Mouse (Mus musculus): ENCODE measurements around the gene Gm11127. TPM values are rescaled to one million over a fixed set of nuclear protein-coding genes. Genes with fewer than 3 reads are reported as not detected.
"Not testable (repeated sequence)": the region's sequence is repeated elsewhere in the genome, so short reads cannot be mapped to it uniquely, and the experiment has no call there.

Gm11127 gene
- polyA plus RNA-seq, 1 experiment from 2014 or later = not detected

DNA sequence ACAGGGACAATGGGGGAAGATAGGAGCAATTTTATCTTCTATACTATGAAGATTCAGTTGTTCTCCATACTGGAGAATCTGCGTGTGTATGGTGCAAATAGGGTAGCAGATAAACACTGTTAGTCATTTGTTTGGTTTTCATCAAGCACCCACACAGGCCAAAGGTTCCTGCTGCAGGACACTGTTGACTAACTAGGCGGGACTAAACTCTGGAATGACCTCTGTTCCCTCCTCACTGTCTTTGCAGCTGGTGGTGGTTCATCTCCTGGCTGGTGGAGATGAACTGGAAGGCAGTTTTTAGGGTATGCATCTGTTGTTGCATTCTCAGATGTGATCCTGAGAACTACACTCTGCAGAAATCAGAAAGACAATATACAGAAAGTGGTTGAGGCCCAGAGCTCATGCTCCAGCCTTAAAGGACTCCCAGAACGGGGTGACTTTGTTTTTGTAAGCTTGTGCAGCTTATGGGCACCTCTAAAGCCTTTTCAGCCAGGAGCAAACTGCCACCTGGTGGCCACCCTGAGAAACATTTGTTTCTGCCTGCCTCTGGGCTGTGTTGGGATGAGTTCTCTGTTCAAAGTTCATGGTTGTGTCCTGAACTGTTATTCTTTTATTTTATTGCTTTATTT, 23.0 kb downstream of the Gm11127 start:
- H3K4me2 ChIP-seq (ENCODE audit: low read length); H3K4me3 ChIP-seq (ENCODE audit: low read length); H3K9ac ChIP-seq (ENCODE audit: low read depth, low read length); H3K27me3 ChIP-seq (replicated peaks; ENCODE audit: control insufficient read depth, insufficient read depth, low read length); H3K4me1 ChIP-seq (ENCODE audit: control insufficient read depth, insufficient read depth, low read depth, low read length); H3K27ac ChIP-seq (ENCODE audit: low read depth, low read length); ATAC-seq; H3K36me3 ChIP-seq (ENCODE audit: control insufficient read depth, insufficient read depth, low read length); H3K9me3 ChIP-seq (ENCODE audit: control insufficient read depth, low read length): not testable (repeated sequence)
- WGBS = 45% methylated on average over 3 of the region's 3 CpGs

DNA sequence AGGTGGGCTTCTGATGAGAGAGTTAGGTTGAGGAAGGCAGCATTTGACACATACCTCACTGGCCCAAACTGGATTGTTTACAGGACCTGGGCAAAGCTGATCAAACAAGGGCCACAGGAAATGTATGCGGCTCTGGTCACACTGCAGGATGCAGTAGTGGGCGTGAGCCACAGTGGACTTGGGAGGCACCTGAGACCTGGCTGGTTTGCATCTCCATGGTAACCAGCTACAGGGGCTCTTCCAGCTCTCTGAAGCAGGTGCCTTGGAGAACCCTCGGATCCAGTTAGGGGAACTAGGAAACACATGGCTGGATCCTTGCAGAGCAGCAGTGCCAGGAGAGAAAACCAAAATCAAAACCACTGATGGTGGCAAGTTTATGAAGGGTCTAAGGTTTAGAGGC, 23.6 kb downstream of the Gm11127 start:
- H3K4me1 ChIP-seq (ENCODE audit: control insufficient read depth, insufficient read depth, low read depth, low read length); H3K9ac ChIP-seq (ENCODE audit: low read depth, low read length); ATAC-seq; H3K4me2 ChIP-seq (ENCODE audit: low read length); H3K9me3 ChIP-seq (ENCODE audit: control insufficient read depth, low read length); H3K27ac ChIP-seq (ENCODE audit: low read depth, low read length); H3K36me3 ChIP-seq (ENCODE audit: control insufficient read depth, insufficient read depth, low read length); H3K4me3 ChIP-seq (ENCODE audit: low read length); H3K27me3 ChIP-seq (replicated peaks; ENCODE audit: control insufficient read depth, insufficient read depth, low read length): not testable (repeated sequence)
- WGBS = 55% methylated on average over 3 of the region's 3 CpGs

DNA sequence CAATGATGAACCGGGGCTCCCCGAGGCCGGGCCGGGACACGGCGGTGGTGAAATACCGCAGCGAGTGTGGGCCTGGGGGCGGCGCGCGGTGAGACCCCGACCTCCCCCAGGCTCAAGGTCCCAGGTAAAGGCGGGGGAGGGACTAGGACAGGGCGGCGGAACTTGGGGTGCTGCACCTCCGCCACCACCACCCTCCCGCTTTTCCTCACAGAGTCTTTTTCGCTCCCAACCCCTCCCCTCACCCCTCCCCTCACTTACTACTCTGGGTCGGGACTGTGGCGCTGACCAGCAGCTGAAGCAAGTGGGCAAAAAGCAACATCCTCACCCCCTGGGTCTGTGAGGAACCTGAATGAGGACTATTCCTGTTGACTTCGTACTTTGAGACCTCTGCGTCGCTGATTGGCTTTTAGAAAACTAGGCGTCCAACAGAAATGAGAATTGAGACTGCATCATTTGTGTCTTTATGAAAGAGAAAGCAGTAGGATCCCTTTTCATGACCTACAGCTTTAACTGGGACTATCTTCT, 25.8 kb downstream of the Gm11127 start, which contains the start of gene H2-T23:
Gene H2-T23, minus strand, starts transcription at position 505 of the 525 bp plus-strand sequence.
- Histone ChIP-seq H3K4me2 (ENCODE audit: low read length) (peak within 1 kb of the TSS; percentile 85), H3K9ac (ENCODE audit: low read depth, low read length) (peak within 1 kb of the TSS; percentile 57), H3K4me3 (ENCODE audit: low read length) (peak within 1 kb of the TSS; percentile 46)
- H3K4me1 ChIP-seq (ENCODE audit: control insufficient read depth, insufficient read depth, low read depth, low read length); H3K27ac ChIP-seq (ENCODE audit: low read depth, low read length); H3K36me3 ChIP-seq (ENCODE audit: control insufficient read depth, insufficient read depth, low read length); H3K9me3 ChIP-seq (ENCODE audit: control insufficient read depth, low read length); H3K27me3 ChIP-seq (replicated peaks; ENCODE audit: control insufficient read depth, insufficient read depth, low read length): not testable (repeated sequence)
- ATAC-seq = peak; percentile 25; the same call in 1 of the 2 replicates
- 1% methylated on average over 19 of the region's 25 CpGs for WGBS

DNA sequence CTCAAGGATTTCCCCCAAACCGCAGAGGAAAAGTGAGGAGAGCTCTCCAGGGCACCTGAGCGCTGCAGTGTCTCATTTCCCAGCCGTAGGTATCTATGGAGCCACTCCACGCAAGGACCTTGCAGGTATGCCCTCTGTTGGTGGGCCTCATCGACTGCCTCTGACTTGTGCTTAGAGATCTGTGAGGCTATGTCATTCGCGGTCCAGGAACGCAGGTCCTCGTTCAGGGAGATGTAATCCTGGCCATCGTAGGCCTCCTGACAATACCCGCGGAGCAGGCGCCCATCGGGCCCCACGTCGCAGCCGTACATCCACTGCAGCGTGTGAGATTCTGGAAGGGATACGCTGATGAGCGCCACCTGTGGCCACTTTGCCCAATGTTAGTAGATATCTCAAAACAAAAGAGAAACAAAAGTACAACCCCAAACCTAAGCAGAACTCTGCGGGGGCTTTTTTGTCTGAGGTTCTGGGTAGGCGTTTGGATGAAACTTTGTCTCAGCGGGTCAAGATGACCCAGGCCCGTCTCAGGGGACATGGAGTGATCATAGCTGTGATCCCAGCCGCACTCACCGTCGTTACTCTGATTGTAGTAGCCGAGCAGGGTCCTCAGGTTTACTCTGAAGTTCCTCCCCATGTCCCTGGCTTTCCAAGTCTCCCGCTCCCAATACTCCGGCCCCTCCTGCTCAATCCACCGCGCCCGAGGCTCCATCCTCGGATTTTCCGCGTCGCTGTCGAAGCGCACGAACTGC, 26.4 kb downstream of the Gm11127 start:
- Histone ChIP-seq H3K9ac (ENCODE audit: low read depth, low read length) (peak overlapping the region; percentile 57), H3K4me3 (ENCODE audit: low read length) (peak overlapping the region; percentile 46), H3K4me2 (ENCODE audit: low read length) (peak overlapping the region; percentile 85)
- H3K4me1 ChIP-seq (ENCODE audit: control insufficient read depth, insufficient read depth, low read depth, low read length); H3K27me3 ChIP-seq (replicated peaks; ENCODE audit: control insufficient read depth, insufficient read depth, low read length); H3K36me3 ChIP-seq (ENCODE audit: control insufficient read depth, insufficient read depth, low read length); H3K9me3 ChIP-seq (ENCODE audit: control insufficient read depth, low read length); H3K27ac ChIP-seq (ENCODE audit: low read depth, low read length): not testable (repeated sequence)
- peak; percentile 86 for ATAC-seq
- 1% methylated on average over 37 of the region's 40 CpGs for WGBS

DNA sequence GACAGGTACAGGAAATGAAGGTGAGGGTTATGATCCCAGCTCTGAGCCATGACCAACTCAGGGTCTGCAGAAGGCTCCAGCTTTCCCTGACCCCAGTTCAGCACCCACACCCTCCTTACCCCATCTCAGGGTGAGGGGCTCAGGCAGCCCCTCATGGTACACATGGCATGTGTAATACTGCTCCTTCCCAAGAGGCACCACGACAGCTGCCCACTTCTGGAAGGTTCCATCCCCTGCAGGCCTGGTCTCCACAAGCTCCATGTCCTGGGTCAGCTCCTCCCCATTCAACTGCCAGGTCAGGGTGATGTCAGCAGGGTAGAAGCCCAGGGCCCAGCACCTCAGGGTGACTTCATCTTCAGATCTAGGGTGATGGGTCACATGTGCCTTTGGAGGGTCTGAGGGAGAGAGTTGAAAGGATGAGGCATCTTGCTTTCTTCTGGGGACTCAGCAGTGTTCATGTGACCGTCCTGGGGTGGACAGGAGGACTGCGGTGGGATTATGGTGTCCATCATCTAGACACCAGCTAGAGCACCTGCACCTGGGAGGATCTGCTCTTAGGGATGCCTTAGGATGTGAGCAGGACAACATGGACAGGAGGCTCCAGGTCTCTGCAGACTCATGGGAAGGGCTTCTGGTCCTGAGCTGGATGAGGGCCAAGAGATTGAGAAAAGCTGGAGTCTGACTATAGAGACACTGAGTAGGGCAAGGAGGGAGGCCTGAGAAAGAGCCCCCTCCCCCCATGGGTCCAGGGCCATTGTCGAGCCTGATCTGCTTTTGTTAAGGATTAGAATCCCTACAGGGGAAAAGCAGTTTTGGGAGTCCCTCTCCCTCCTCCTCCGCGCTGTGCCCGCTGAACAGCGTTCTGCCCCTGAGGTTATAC, 27.2 kb downstream of the Gm11127 start:
- H3K9ac ChIP-seq (ENCODE audit: low read depth, low read length) = peak overlapping the region; percentile 25
- 36% methylated on average over 8 of the region's 8 CpGs for WGBS
- H3K36me3 ChIP-seq (ENCODE audit: control insufficient read depth, insufficient read depth, low read length); H3K27me3 ChIP-seq (replicated peaks; ENCODE audit: control insufficient read depth, insufficient read depth, low read length); H3K4me1 ChIP-seq (ENCODE audit: control insufficient read depth, insufficient read depth, low read depth, low read length); H3K9me3 ChIP-seq (ENCODE audit: control insufficient read depth, low read length); H3K27ac ChIP-seq (ENCODE audit: low read depth, low read length): not testable (repeated sequence)
- H3K4me2 ChIP-seq (ENCODE audit: low read length) = peak overlapping the region; percentile 85
- H3K4me3 ChIP-seq (ENCODE audit: low read length) = peak overlapping the region; percentile 46
- peak; percentile 6; the same call in 1 of the 2 replicates for ATAC-seq

DNA sequence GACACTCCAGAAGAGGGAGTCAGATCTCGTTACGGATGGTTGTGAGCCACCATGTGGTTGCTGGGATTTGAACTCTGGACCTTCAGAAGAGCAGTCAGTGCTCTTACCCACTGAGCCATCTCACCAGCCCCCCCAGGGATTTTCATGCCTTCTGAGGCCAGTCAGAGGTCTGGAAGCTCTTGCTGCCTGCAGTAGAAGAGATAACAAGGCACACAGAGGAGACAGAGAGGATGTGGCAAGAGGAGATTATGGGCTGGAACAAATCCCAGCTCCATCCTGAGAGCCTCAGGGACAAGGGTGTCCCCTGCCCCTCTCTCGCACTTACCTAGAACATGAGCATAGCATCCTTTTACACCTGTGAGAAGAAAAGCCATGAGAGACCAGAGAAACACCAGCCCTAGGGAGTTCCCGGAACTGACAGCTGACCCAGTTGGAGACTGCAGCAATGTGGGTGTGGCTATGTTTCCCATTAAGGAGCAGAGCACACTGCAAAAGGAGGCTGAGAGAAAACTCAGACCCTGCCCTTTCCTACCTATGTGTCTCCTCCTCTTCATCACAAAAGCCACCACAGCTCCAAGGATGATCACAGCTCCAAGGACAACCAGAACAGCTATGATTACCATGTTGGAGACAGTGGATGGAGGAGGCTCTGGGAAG, 28.0 kb downstream of the Gm11127 start:
- not testable (repeated sequence) for H3K4me2 ChIP-seq (ENCODE audit: low read length); H3K27me3 ChIP-seq (replicated peaks; ENCODE audit: control insufficient read depth, insufficient read depth, low read length); H3K4me1 ChIP-seq (ENCODE audit: control insufficient read depth, insufficient read depth, low read depth, low read length); ATAC-seq; H3K27ac ChIP-seq (ENCODE audit: low read depth, low read length); H3K4me3 ChIP-seq (ENCODE audit: low read length); H3K36me3 ChIP-seq (ENCODE audit: control insufficient read depth, insufficient read depth, low read length); H3K9ac ChIP-seq (ENCODE audit: low read depth, low read length); H3K9me3 ChIP-seq (ENCODE audit: control insufficient read depth, low read length)
- WGBS = 75% methylated on average over 2 of the region's 4 CpGs

DNA sequence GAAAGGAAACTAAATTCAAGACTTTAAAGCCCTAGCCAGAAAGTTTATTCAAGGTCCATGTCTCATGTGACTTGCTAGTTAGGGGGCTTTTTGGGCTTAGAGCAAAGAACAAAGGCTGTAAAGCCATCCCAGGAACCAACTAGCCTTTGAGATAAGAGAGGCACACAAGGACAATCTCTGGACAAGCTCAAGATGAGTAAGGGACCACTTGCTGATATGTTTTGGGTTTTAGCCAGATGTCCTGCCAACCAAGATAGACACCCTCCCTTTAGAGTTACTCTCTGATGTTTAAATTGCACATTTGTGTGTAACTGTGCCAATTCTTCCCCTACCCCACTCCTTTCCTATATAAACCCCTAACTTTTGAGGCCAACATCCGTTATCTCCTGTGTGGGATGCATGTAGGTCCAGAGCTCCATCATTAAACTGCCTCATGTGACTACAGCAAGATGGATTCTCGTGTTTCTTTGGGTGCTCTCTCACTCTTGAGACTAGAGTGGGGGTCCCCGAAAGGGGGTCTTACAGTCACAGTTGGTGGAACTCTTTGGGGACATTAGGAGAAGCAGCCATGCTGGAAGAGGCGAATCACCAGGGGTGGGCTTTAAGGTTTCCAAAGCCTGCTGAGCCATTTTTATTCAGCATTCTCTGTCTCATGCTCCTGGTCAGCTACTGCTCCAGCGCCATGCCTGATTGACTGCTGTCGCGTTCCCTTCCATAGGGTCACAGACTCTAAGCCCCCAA, 29.1 kb downstream of the Gm11127 start:
- WGBS = 79% methylated on average over 7 of the region's 7 CpGs
- no peak for ATAC-seq
- no peak overlapping the region for H3K9ac ChIP-seq (ENCODE audit: low read depth, low read length)
- H3K27me3 ChIP-seq (replicated peaks; ENCODE audit: control insufficient read depth, insufficient read depth, low read length) = no peaks in the 10 kb centered on the region
- no peaks in the 10 kb centered on the region for H3K36me3 ChIP-seq (ENCODE audit: control insufficient read depth, insufficient read depth, low read length)
- no peak overlapping the region for H3K4me2 ChIP-seq (ENCODE audit: low read length)
- 0 out of 2 replicates have a peak, but pooled peaks cover 2% of the 10 kb centered on the region for H3K4me1 ChIP-seq (ENCODE audit: control insufficient read depth, insufficient read depth, low read depth, low read length)
- H3K9me3 ChIP-seq (ENCODE audit: control insufficient read depth, low read length) = no peaks in the 10 kb centered on the region
- no peak overlapping the region for H3K4me3 ChIP-seq (ENCODE audit: low read length)
- H3K27ac ChIP-seq (ENCODE audit: low read depth, low read length) = no peak overlapping the region

DNA sequence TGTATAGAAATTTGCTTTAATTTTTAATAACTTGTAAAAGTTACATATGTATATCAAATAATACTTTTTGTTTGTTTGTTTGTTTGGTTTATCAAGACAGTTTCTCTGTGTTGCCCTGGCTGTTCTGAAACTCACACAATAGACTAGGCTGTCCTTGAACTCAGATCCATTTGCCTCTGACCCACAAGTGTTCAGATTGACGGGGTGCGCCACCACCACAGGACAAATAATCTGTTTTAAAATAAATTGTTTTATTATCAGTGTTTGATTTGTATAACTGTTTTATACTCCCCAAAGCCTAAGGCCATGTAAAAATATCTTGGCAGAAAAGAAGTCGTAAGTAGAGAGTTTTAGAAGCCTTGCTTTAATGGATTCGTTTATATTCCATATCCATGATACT, 30.5 kb downstream of the Gm11127 start:
- WGBS = 88% methylated on average over 4 of the region's 4 CpGs

More for the DNA sequence above, 30.5 kb downstream of the Gm11127 start:
- H3K27ac ChIP-seq (ENCODE audit: low read depth, low read length) = no peak overlapping the region
- H3K9ac ChIP-seq (ENCODE audit: low read depth, low read length) = no peak overlapping the region
- no peaks in the 10 kb centered on the region for H3K27me3 ChIP-seq (replicated peaks; ENCODE audit: control insufficient read depth, insufficient read depth, low read length)
- 0 out of 2 replicates have a peak, but pooled peaks cover 2% of the 10 kb centered on the region for H3K4me1 ChIP-seq (ENCODE audit: control insufficient read depth, insufficient read depth, low read depth, low read length)
- H3K4me3 ChIP-seq (ENCODE audit: low read length) = no peak overlapping the region
- no peak for ATAC-seq
- no peaks in the 10 kb centered on the region for H3K36me3 ChIP-seq (ENCODE audit: control insufficient read depth, insufficient read depth, low read length)
- H3K9me3 ChIP-seq (ENCODE audit: control insufficient read depth, low read length) = no peaks in the 10 kb centered on the region
- H3K4me2 ChIP-seq (ENCODE audit: low read length) = no peak overlapping the region
